Mouse (Mus musculus) forebrain, embryonic 16.5 days (tissue): ENCODE data around the gene Sox21. TPM values are rescaled to one million over a fixed set of nuclear protein-coding genes. Genes with fewer than 3 reads are reported as not detected.
A peak's percentile ranks its signal among the peaks of the same experiment; 100 is the strongest.

ENCODE experiments used
- ATAC-seq: fragments of 200-750 bp; cut with Nextera tagmentation; 2 replicates; pipeline ENCODE4 v1.8.0; 2017; ENCODE audit warnings: mild to moderate bottlenecking, moderate library complexity
- H3K27ac ChIP-seq: fragments of 300-500 bp; sonication (generic); 2 replicates; pipeline ENCODE4 v1.5.1; 2014; ENCODE audit warnings: low read length, control low read depth
- H3K27me3 ChIP-seq: fragments of 300-500 bp; sonication (generic); replicated peaks from 2 replicates; pipeline ENCODE4 v1.6.1; 2014; ENCODE audit warnings: low read length; ENCODE audit not compliant: control insufficient read depth, insufficient read depth
- H3K36me3 ChIP-seq: fragments of 300-500 bp; sonication (generic); 2 replicates; pipeline ENCODE4 v1.6.1; 2014; ENCODE audit not compliant: control insufficient read depth, insufficient read depth
- H3K4me1 ChIP-seq: fragments of 300-500 bp; sonication (generic); replicated peaks from 2 replicates; pipeline ENCODE4 v1.6.1; 2014; ENCODE audit warnings: low read length; ENCODE audit not compliant: control insufficient read depth, insufficient read depth
- H3K4me2 ChIP-seq: fragments of 300-500 bp; sonication (generic); 2 replicates; pipeline ENCODE4 v1.6.1; 2014; ENCODE audit warnings: mild to moderate bottlenecking, low read length, control low read depth
- H3K4me3 ChIP-seq: fragments of 300-500 bp; sonication (generic); replicated peaks from 2 replicates; pipeline ENCODE4 v1.5.1; 2014; ENCODE audit warnings: mild to moderate bottlenecking, low read length, control low read depth
- H3K9ac ChIP-seq: fragments of 300-500 bp; sonication (generic); replicated peaks from 2 replicates; pipeline ENCODE4 v1.6.1; 2014; ENCODE audit warnings: low read depth, low read length, control low read depth
- H3K9me3 ChIP-seq: fragments of 300-500 bp; sonication (generic); 2 replicates; pipeline ENCODE4 v1.6.1; 2016; ENCODE audit warnings: low read length; ENCODE audit not compliant: control insufficient read depth
- WGBS: fragments of 180-500 bp; shearing (Covaris S2); extraction: QIAGEN DNeasy Blood & Tissue Kit; methylation state at CpG from one replicate; pipeline ENCODE4 v1.1.7; 2014; 5-methylcytosine and 5-hydroxymethylcytosine counted together
- polyA plus RNA-seq: library from polyadenylated mRNA; unstranded; fragments of >200 nt; fragmentation: Nextera tagmentation; extraction: Ambion mirVana; gene quantifications from 2 replicates; pipeline ENCODE4 v1.2.1, GENCODE M21; 2015

Gene Sox21
- 4.8 and 5.9 TPM in 2 replicates for polyA plus RNA-seq

DNA sequence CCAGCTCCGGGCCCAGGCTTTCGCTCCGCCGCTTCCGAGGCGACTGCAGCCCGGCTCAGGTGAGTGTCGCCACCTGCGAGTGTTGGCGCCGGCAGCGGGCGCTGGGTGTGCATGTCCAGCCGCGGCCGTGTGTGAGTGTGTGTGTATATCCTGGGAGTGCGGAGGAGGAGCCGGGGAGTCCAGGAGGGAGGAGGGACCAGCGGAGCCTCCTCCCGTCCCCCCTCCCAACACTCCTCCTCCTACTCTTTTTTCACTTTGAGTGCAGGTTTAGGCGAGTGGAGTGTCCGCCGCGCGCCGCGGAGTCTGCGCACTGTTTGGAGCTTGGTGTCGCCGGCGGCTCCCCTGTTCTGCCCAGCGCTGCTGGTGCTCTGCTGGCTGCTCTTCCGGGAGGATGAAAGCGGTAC, at the start of gene Sox21:
Gene Sox21 (minus strand): TSS at position 145 of the 404 bp plus-strand sequence.
- ATAC-seq: peak; percentile 73
- Histone ChIP-seq H3K36me3 (no peaks in the 10 kb centered on the region), H3K9me3 (no peaks in the 10 kb centered on the region), H3K4me1 (peaks cover 37% of the 10 kb centered on the region), H3K27ac (peak within 1 kb of the TSS; percentile 60), H3K9ac (peak within 1 kb of the TSS; percentile 71), H3K4me2 (peak within 1 kb of the TSS; percentile 97), H3K27me3 (peaks cover under 1% of the 10 kb centered on the region; the same call in 1 of the 2 replicates), H3K4me3 (peak within 1 kb of the TSS; percentile 67)
- under 1% methylated on average over 34 of the region's 34 CpGs for WGBS

DNA sequence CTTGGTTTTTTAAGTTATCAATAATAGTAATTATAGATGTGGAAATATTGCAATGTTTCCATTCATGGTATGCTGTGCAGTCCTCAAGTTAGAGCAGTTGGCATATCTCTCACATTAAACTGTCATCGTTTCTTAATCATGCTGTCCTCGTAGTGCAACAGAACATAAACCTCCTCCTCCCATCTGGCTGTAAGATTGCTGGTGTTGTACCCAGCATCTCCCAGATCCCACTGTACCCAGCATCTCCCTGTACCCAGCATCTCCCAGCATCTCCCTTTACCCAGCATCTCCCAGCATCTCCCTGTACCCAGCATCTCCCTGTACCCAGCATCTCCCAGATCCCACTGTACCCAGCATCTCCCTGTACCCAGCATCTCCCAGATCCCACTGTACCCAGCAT, 49.3 kb upstream of the Sox21 start:
- no peak overlapping the region for H3K27ac ChIP-seq
- no peak overlapping the region for H3K4me2 ChIP-seq
- no peaks in the 10 kb centered on the region for H3K9me3 ChIP-seq
- H3K27me3 ChIP-seq: no peaks in the 10 kb centered on the region
- 75% methylated on average over 2 of the region's 2 CpGs for WGBS
- ATAC-seq: no peak
- no peak overlapping the region for H3K9ac ChIP-seq
- no peak overlapping the region for H3K4me3 ChIP-seq
- H3K4me1 ChIP-seq: no peaks in the 10 kb centered on the region
- H3K36me3 ChIP-seq: no peaks in the 10 kb centered on the region

DNA sequence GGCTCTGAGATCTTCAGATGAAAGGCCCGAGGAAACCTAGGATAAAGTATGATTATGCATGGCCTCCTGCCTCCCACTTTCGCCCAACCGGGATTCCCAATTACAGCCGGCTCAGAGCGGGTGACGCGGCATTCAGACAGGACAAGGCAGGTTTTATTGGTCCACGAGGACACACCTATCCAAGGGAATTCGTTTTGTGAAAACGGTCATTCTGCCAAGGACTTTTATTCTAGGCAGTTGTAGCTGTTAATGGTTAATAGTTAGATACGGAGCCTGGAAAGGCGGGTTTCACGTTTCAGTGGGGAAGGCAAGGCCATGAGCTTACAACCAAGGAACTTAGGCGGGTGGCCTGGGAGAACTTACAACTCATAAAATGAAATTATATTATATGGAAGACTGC, 46.1 kb upstream of the Sox21 start:
- WGBS: 71% methylated on average over 14 of the region's 14 CpGs
- H3K27ac ChIP-seq: no peak overlapping the region
- no peaks in the 10 kb centered on the region for H3K36me3 ChIP-seq
- H3K9me3 ChIP-seq: no peaks in the 10 kb centered on the region
- no peak overlapping the region for H3K9ac ChIP-seq
- no peak overlapping the region for H3K4me2 ChIP-seq
- no peaks in the 10 kb centered on the region for H3K27me3 ChIP-seq
- no peak for ATAC-seq
- H3K4me1 ChIP-seq: no peaks in the 10 kb centered on the region
- no peak overlapping the region for H3K4me3 ChIP-seq

DNA sequence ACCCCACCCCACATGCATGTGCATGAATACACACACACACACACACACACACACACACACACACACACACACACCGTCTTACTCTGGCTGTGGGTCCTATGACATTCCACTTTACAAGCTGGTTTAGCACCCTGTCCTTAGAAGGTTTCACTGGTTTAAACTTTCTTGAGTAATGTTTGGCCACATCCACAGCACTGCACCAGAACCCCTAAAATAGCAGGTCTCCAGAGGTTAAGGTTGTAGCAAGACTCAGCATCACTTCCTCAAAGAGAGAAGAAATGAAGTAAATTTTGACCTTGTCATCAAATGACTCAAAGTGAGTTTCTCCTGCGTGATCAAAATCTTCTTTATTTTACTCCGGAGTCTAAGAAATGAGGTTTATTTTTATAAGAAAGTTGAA, 45.4 kb upstream of the Sox21 start:
- Histone ChIP-seq H3K9me3 (no peaks in the 10 kb centered on the region), H3K4me1 (no peaks in the 10 kb centered on the region), H3K4me2 (no peak overlapping the region), H3K36me3 (no peaks in the 10 kb centered on the region), H3K4me3 (no peak overlapping the region), H3K9ac (no peak overlapping the region), H3K27me3 (no peaks in the 10 kb centered on the region), H3K27ac (no peak overlapping the region)
- no peak for ATAC-seq
- 92% methylated on average over 3 of the region's 3 CpGs for WGBS

DNA sequence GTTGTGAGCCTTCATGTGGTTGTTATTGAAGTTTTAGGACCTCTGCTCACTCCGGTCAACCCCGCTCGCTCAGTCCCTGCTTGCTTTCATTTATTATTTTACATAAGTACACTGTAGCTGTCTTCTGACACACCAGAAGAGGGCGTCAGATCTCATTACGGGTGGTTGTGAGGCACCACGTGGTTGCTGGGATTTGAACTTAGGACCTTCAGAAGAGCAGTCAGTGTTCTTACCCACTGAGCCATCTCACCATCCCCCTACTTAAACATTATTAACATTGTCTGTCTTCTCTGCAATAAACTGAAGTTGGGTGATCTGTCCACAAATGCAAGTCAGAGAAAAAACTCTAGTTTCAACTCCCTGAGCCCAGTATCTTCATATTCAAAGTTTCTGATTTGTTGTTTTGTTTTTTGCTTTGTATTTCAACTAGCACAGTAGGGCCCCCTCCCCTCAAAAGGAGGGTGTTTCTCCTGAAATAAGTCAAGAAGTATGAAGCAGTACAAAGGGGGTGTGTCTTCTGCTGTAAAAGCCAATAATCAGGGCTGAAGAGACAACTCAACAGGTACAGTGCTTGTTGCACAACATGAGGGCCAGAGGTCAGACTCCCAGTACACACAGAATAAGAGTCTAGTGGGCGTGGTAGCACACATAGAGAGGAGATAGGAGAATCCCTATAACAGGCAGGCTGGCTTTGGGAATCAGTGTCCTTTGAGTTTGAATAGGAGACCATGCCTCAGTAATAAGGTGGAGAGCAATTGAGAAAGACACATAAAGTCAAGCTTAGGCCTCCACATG, 41.1 kb upstream of the Sox21 start:
- H3K4me3 ChIP-seq: no peak overlapping the region
- H3K36me3 ChIP-seq: no peaks in the 10 kb centered on the region
- no peak overlapping the region for H3K27ac ChIP-seq
- H3K4me2 ChIP-seq: no peak overlapping the region
- no peak overlapping the region for H3K9ac ChIP-seq
- 86% methylated on average over 7 of the region's 7 CpGs for WGBS
- no peaks in the 10 kb centered on the region for H3K4me1 ChIP-seq
- ATAC-seq: no peak
- no peaks in the 10 kb centered on the region for H3K27me3 ChIP-seq
- H3K9me3 ChIP-seq: no peaks in the 10 kb centered on the region

DNA sequence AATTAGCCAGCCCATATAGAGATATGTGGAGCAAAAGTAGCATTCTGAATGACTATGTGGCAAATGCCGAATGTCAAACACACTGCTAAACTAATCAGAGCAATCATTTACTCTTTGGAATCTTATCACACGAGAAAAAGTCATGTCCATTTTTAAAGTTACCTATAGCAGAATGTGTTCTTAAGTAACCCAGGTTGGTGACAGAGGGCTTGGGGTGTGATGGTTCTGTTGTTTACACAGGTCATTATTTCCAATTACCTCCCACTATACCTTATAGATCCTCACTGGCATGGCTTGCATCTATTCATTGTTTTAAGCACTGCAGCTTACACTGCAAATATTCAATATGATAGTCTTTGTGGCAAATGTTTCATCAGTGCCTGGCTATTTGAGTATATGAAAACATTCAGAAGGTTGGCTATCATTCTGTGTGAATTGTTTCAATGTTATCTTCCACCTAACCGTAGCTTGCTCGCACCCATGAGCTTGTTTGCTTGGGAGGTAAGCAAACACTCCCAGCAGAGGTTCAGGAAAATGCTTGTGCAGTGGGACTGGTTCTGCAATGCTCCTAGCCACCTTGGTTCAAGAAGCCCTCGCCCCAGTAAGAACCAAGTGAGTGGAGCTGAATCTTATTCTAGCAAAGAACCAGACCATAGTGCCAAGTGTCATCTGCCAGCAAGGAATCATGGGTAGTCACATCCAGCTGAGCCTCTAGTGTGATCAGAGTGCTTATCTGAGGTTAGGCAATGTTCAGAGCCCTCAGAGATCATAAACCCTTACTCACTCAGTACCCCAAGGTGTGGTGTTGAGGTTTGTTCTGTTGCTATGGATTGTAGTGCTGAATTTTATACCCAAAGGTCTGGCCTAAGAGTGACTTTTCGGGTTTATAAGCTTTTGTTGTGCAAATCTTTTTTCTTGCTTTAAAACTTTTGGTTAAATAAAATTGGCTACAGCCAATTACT, 36.0 kb upstream of the Sox21 start:
- no peak overlapping the region for H3K27ac ChIP-seq
- no peak for ATAC-seq
- H3K27me3 ChIP-seq: no peaks in the 10 kb centered on the region
- H3K4me3 ChIP-seq: no peak overlapping the region
- no peaks in the 10 kb centered on the region for H3K9me3 ChIP-seq
- H3K9ac ChIP-seq: no peak overlapping the region
- no peaks in the 10 kb centered on the region for H3K4me1 ChIP-seq
- H3K36me3 ChIP-seq: no peaks in the 10 kb centered on the region
- H3K4me2 ChIP-seq: no peak overlapping the region
- 89% methylated on average over 6 of the region's 6 CpGs for WGBS

DNA sequence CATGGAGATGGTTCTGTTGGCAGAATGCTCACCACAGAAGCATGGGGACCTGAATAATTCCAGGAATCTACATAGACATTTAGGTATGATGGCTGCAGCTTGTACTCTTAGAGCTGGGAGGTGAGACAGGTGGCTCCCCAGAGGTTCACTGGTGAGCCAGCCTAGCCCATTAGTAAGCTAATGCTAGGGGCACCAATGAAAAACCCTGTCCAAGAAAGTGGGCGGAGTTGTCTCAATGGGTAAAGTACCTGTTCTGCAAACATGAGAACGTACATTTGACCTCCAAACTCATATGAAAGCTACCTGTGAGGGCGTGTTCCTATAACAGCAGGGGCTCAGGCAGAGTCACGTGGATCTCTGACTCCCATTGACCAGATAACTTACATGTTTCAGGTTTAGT, 32.0 kb upstream of the Sox21 start:
- Histone ChIP-seq H3K27me3 (no peaks in the 10 kb centered on the region), H3K9ac (no peak overlapping the region), H3K4me1 (no peaks in the 10 kb centered on the region), H3K36me3 (no peaks in the 10 kb centered on the region), H3K4me2 (no peak overlapping the region), H3K4me3 (no peak overlapping the region), H3K9me3 (no peaks in the 10 kb centered on the region), H3K27ac (no peak overlapping the region)
- WGBS: 84% methylated on average over 4 of the region's 4 CpGs
- ATAC-seq: no peak

DNA sequence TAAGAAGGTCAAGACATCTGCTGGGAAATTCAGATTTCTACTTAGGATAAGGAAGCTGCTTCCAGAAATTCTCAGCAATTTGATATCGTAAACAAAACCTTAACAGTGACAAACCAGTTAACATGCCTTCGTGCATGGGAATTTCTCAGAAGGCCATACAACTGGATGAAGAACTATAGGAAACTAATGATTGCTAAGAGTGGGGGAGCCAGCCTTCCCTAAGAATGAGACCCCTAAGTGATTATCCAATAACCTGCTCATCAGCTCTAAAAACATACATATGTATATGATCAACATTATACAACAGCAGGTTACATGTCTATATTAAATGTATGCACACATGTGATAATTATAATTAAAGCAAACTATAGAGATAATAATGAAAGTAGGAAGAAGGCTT, 29.8 kb upstream of the Sox21 start, which contains the start of gene Gm9376:
Gene Gm9376 (plus strand): TSS at position 301 of the 400 bp plus-strand sequence.
- Histone ChIP-seq H3K36me3 (no peaks in the 10 kb centered on the region), H3K4me2 (no peak within 1 kb of the TSS)

DNA sequence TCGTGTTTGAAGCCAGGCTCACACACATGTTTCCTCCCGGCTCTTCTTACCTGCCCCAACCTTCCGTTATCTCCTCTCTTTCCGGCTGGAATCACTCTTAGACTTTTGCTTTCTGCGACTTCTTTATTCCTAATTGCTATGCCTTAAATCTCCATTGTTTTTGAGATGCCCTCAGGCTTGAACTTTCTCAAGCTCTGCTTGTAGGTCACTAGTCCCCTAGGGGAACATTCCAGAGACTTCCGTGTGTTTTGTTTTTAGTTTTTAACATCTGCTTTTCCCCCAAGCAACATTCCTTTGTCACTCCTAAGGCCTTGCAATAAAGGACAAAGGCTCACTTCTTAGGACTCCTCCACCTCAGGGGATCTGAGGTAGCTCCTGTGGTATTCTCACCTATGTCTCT, 16.6 kb upstream of the Sox21 start:
- Histone ChIP-seq H3K4me1 (no peaks in the 10 kb centered on the region), H3K36me3 (no peaks in the 10 kb centered on the region), H3K9ac (no peak overlapping the region), H3K4me3 (no peak overlapping the region), H3K4me2 (no peak overlapping the region), H3K27ac (no peak overlapping the region), H3K9me3 (no peaks in the 10 kb centered on the region), H3K27me3 (no peaks in the 10 kb centered on the region)
- ATAC-seq: no peak
- 90% methylated on average over 6 of the region's 6 CpGs for WGBS

More for the DNA sequence above, 29.8 kb upstream of the Sox21 start, which contains the start of gene Gm9376:
- no peaks in the 10 kb centered on the region for H3K4me1 ChIP-seq
- no peak within 1 kb of the TSS for H3K27ac ChIP-seq
- WGBS: 92% methylated on average over 2 of the region's 2 CpGs
- no peaks in the 10 kb centered on the region for H3K9me3 ChIP-seq
- H3K4me3 ChIP-seq: no peak within 1 kb of the TSS
- ATAC-seq: no peak
- no peaks in the 10 kb centered on the region for H3K27me3 ChIP-seq
- no peak within 1 kb of the TSS for H3K9ac ChIP-seq
